Mouse (Mus musculus) kidney, adult 2 months (tissue): ENCODE results near the gene Bivm. TPM values are rescaled to one million over a fixed set of nuclear protein-coding genes. Genes with fewer than 3 reads are reported as not detected.

ENCODE experiments used
- DNase-seq: peaks from one replicate; pipeline ENCODE4 v3.0.0; 2021
- H3K27ac ChIP-seq: fragments of 200-500 bp; 2 replicates; pipeline ENCODE4 v1.5.1; 2012; ENCODE audit warnings: low read depth, low read length, control low read depth, inconsistent platforms; ENCODE audit not compliant: insufficient read depth
- H3K27me3 ChIP-seq: fragments of 200-500 bp; replicated peaks from 2 replicates; pipeline ENCODE4 v1.6.1; 2012; ENCODE audit warnings: mild to moderate bottlenecking, moderate library complexity, low read length, inconsistent platforms; ENCODE audit not compliant: control insufficient read depth, insufficient read depth
- H3K36me3 ChIP-seq: fragments of 200-500 bp; 2 replicates; pipeline ENCODE4 v1.6.1; 2012; ENCODE audit warnings: mild to moderate bottlenecking, moderate library complexity, low read length, inconsistent platforms; ENCODE audit not compliant: control insufficient read depth, insufficient read depth
- H3K4me1 ChIP-seq: fragments of 200-500 bp; 2 replicates; pipeline ENCODE4 v1.6.1; 2011; ENCODE audit warnings: low read length; ENCODE audit not compliant: control insufficient read depth, insufficient read depth
- H3K4me3 ChIP-seq: fragments of 200-500 bp; 2 replicates; pipeline ENCODE4 v1.5.1; 2011; ENCODE audit warnings: mild to moderate bottlenecking, low read depth, low read length, control low read depth; ENCODE audit not compliant: insufficient read depth
- CTCF ChIP-seq: fragments of 200-500 bp; conservative IDR thresholded peaks from 2 replicates; pipeline ENCODE4 v1.5.1; 2011; ENCODE audit warnings: low read depth, mild to moderate bottlenecking, control low read depth, low read length, moderate library complexity, mixed read lengths; ENCODE audit not compliant: insufficient read depth, insufficient read length
- POLR2A ChIP-seq: fragments of 200-500 bp; IDR thresholded peaks from one replicate; pipeline ENCODE4 v1.6.1; 2011; ENCODE audit warnings: low read depth, low read length, control low read depth
- whole genome bisulfite sequencing: fragments of 180-500 bp; shearing (Covaris S2); methylation state at CpG from one replicate; pipeline ENCODE4 v1.1.7; 2018; 5-methylcytosine and 5-hydroxymethylcytosine counted together
- polyA plus RNA-seq: library from polyadenylated mRNA; depleted of rRNA; stranded (reverse); fragments of >200 nt; gene quantifications from 2 replicates; pipeline ENCODE4 v1.2.3, GENCODE M21; 2012; rRNA removed

Gene Bivm
- polyA plus RNA-seq = 9.5 and 12.2 TPM in 2 replicates

DNA sequence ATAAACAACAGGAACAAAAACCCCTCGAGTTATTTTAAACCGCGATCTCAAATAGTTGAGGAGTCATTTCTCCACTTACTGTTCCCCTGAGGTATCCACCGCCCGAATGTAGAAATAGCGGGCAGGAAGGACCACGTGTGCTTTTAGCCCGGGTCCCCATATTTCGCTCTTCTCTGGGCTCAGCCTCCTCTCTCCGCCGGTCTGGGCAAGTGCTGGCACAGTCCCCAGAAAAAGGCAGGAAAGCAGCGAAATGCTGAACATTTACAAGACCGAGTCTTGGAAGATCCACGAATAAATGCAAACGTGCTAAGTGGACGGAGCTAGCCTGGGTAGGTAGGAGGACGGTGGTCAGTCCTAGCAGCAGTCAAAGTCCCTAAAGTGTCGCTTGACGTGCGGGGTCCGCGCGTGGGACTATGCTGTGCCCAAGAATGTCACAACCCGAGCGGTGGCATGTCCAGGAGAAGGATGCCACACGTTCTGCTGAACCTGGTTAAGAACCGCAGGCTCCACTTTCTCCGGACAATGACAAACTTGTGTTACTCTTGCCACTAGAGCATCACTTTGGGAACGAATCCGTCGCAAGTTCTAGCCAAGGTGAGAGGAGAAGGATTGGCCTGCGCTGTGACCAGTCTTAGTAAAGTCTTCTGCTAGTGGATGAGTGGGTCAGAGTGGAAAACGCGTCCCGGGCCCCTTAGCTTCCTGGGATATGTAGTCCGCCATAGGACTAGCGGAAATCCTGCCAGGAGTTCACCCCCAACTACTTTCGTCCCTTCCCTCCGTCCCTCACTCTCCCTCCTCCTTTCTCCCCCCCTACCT lies at the start of gene Bivm, which contains the start of gene Kdelc1:
Bivm (plus strand) TSS at position 719 of the 816 bp plus-strand sequence.
Kdelc1 (minus strand) TSS at position 570 of the 816 bp plus-strand sequence.
- DNase-seq = peak; percentile 97
- H3K4me3 ChIP-seq = peak within 1 kb of the TSS; percentile 87
- no peaks in the 10 kb centered on the region for H3K27me3 ChIP-seq
- H3K36me3 ChIP-seq = no peaks in the 10 kb centered on the region; the same call in none of the 2 replicates
- TF ChIP-seq POLR2A (peak; percentile 65), CTCF (no peak)
- no peaks in the 10 kb centered on the region for H3K4me1 ChIP-seq
- WGBS = under 1% methylated on average over 39 of the region's 39 CpGs
- H3K27ac ChIP-seq = peak within 1 kb of the TSS; percentile 90

DNA sequence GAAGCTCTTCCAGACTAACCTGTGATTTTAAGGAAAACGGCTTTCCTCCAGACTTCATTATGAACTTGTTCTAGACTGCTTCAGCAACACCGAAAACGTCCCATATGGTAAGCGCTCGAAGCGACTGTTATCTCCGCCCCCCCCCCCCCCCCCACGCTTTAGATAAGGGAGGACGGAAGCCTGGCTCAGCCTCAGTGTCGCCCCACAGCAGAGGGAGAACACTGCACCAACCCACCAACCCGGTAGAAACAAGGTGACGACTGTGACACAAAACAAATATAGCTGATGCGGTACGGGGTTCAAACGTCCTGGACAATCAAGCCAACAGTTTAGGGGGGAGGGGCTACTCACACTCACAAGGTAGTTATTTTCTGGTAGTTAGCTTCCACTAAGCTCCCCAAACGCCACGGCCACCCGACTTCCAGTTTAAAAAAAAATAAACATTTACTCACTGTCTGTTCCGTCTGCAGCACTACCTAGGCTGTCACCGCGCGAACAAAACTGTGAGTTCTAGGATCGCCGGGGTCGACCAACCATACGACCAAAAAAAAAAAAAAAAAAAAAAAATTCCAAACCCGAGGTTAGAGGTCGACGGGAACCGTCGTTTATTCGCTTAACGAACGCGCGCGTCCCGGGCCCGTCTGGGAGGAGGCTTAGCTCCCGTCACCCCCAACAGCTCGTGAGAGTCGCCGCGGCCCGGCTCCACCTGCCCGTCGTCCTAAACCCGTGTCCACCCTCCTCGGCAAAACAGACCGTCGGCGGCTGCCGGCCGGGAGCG lies 17.1 kb upstream of the Bivm start:
- DNase-seq = peak; percentile 40
- Histone ChIP-seq H3K27ac (no peak overlapping the region), H3K27me3 (no peaks in the 10 kb centered on the region), H3K36me3 (no peaks in the 10 kb centered on the region), H3K4me1 (no peaks in the 10 kb centered on the region), H3K4me3 (peak overlapping the region; percentile 69)
- no peak for TF ChIP-seq CTCF
- TF ChIP-seq POLR2A = no peak
- under 1% methylated on average over 55 of the region's 55 CpGs for WGBS

DNA sequence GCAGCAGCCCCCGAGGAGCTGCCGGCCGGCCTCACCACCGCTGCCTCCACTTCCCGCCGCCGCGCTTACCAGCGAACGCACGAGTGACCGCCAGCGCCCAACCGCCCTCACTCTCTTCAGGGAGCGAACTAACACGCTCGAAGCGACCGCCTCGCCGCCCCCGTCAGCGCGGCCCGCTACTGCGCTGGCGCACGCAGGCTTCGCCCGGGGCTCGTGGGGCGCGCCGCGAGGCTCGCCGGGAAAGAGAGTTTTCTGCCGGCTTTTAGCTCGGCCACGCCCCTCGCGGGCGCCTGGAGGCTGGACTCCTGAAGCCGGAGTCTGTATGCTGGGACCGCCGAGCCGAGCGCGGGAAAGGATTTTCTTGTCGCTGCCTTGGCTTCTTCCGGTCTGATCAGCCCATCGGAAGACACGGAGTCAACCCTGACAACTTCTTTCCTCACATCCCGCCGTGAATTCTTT lies 16.5 kb upstream of the Bivm start, which contains the start of gene Tex30:
Tex30 (minus strand) TSS at position 183 of the 459 bp plus-strand sequence.
- WGBS = under 1% methylated on average over 55 of the region's 55 CpGs
- Histone ChIP-seq H3K27ac (peak within 1 kb of the TSS; percentile 49; the same call in 1 of the 2 replicates), H3K36me3 (no peaks in the 10 kb centered on the region), H3K4me3 (peak within 1 kb of the TSS; percentile 74), H3K27me3 (no peaks in the 10 kb centered on the region), H3K4me1 (no peaks in the 10 kb centered on the region)
- DNase-seq = peak; percentile 97
- TF ChIP-seq POLR2A (no peak), CTCF (no peak)

DNA sequence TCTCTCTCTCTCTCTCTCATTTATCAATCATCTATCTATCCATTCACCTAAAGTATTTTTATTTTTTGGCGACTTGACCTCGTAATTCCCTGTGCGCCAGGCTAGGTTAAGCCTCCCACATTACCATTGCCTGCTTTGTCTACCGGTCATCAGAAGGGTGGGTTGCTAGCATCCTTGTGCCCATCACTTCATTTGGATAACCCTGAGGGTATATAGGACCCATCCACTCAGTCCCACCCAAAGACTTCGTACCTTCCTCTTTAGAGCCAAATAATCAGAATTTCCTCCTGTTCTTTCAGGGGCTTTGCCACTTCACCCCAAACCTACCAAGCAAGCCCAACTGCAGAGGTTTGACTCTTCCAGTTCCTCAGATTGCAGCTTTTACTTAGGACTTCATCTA lies 15.8 kb upstream of the Bivm start:
- Histone ChIP-seq H3K27ac (no peak overlapping the region), H3K4me3 (no peak overlapping the region), H3K36me3 (no peaks in the 10 kb centered on the region), H3K4me1 (no peaks in the 10 kb centered on the region), H3K27me3 (no peaks in the 10 kb centered on the region)
- TF ChIP-seq CTCF (no peak), POLR2A (no peak)
- WGBS = 16% methylated on average over 5 of the region's 5 CpGs
- DNase-seq = no peak

DNA sequence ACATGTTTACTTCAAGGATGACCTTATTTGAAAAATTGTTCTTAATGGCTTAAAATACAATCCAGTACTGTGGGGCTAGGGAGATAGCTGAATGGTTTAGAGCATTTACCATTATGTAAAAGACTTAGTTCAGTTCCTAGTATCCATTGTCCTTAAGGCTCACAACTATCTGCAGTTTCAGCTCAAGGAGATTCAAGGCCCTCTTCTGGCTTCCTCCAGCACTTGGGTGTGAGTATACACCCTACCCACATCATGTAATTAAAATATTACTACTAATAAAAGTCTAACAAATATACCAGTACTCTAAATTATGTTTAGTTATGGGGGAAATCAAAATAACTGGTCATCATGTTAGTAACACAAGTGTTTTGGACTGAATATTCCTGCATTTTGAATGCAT lies 1.2 kb upstream of the Bivm start:
- H3K36me3 ChIP-seq = no peaks in the 10 kb centered on the region; the same call in none of the 2 replicates
- no peak for TF ChIP-seq CTCF
- no peak for TF ChIP-seq POLR2A
- no peak overlapping the region for H3K4me3 ChIP-seq
- no peak for DNase-seq
- H3K27ac ChIP-seq = no peak overlapping the region
- no peaks in the 10 kb centered on the region for H3K4me1 ChIP-seq
- no peaks in the 10 kb centered on the region for H3K27me3 ChIP-seq

DNA sequence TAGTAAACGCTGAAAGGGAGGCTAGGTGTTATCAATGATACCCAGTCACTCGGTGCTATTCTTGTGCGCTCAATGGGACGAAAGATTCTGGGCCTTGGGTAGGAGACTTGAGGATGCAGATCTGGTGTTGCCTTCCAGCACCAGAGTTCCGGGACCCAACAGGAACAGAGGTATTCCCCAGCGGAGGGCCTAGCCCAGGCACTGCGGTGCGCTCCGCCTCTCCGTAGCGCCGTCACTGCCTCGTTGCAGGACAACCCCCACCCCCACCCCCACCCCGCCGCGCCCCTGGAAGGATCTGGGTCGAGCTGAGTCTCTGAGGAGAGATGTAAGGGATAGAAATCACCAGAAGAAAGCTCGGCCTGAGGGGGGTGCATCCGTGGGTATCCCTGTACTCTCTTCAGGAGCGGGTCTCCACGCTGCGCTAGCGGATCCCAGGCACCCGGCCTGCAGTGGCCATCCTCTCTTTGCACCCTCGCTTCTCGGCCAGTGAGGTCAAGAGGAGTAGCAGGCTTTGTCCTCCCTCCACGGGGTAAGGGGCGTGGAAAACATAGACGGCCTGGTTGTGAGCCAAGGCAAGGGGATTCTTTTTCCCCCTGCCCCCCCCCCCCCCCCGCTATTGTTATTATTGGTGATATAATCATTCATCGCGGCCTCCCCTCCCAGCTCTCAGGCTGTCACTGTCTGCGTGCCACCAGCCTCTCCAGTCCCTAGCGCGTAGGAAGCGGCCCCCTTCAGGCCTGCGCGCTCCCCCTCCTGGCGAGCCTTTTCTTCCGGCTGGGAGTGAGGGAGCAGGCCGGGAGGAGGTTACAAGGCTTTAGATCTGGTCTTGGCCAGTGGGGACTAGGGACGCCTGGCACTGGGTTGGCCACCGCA lies 680 bp downstream of the Bivm start:
- peak overlapping the region; percentile 90 for H3K27ac ChIP-seq
- peak; percentile 89 for DNase-seq
- TF ChIP-seq POLR2A (peak; percentile 36), CTCF (peak; percentile 37; the same call in 1 of the 2 replicates)
- WGBS = under 1% methylated on average over 42 of the region's 43 CpGs
- H3K4me3 ChIP-seq = peak overlapping the region; percentile 76
- H3K4me1 ChIP-seq = no peaks in the 10 kb centered on the region
- H3K27me3 ChIP-seq = no peaks in the 10 kb centered on the region
- no peaks in the 10 kb centered on the region; the same call in 1 of the 2 replicates for H3K36me3 ChIP-seq
